Mouse (Mus musculus) bone marrow, adult 2 months (tissue): ENCODE measurements around the gene Abcf2.

Experiments
- CTCF ChIP-seq: fragments of 200-500 bp; IDR thresholded peaks from 2 replicates; pipeline ENCODE4 v1.5.1; 2011; ENCODE audit warnings: low read length, control low read depth; ENCODE audit not compliant: control insufficient read depth, insufficient read depth
- POLR2A ChIP-seq: fragments of 200-500 bp; IDR thresholded peaks from 2 replicates; pipeline ENCODE4 v1.6.1; 2011; ENCODE audit warnings: low read depth, mild to moderate bottlenecking, control low read depth, low read length, borderline replicate concordance; ENCODE audit not compliant: control insufficient read depth

DNA sequence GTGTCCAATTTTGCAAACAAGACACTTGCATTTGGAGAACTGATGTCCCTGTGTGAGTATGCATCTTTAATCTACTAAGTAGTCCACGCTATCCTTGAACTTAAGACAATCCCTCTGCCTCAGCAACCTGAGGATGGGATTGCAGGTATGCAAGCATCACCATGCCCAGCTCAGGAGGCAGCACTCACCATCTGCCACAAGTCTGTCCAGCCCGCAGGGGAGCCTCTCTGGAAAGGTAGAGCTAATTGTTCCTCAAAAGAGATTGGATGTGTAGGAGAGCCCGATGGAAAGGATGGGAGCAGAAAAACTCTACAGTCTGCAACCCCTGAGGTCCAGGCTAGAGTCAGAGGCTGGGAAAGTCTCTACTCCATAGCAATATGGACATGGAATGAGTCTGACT, 41.7 kb upstream of the Abcf2 start:
- no peak for TF ChIP-seq CTCF
- TF ChIP-seq POLR2A = no peak
